Mouse (Mus musculus) MEL (cell line): Measurements from ENCODE around the gene Nfat5. TPM values are rescaled to one million over a fixed set of nuclear protein-coding genes. Genes with fewer than 3 reads are reported as not detected.

Experiments used
- DNase-seq: peaks from one replicate; pipeline ENCODE4 v3.0.0; 2011; ENCODE audit warnings: low read depth, low spot score
- H3K27ac ChIP-seq: 2 replicates; pipeline ENCODE4 v1.5.1; 2012; ENCODE audit warnings: low read depth, mild to moderate bottlenecking, control low read depth, low read length, moderate library complexity; ENCODE audit not compliant: control insufficient read depth
- H3K27me3 ChIP-seq, 2 experiments: fragments of 150-350 bp in 1 of 2; sonication (generic) in 1 of 2; 2 replicates each; pipeline ENCODE4 v1.6.1; 2012; ENCODE audit warnings: low read length in 2 of 2, mild to moderate bottlenecking in 2 of 2, improper control_type of control experiment in 1 of 2, moderate library complexity in 1 of 2; ENCODE audit not compliant: insufficient read depth in 2 of 2, control insufficient read depth in 1 of 2
- H3K36me3 ChIP-seq, 2 experiments: 2 replicates each; pipeline ENCODE4 v1.6.1; 2012 to 2014; ENCODE audit warnings: low read length in 2 of 2, improper control_type of control experiment in 1 of 2, inconsistent platforms in 1 of 2, mild to moderate bottlenecking in 1 of 2; ENCODE audit not compliant: insufficient read depth in 2 of 2, control insufficient read depth in 1 of 2
- H3K4me1 ChIP-seq, 2 experiments: fragments of 150-350 bp in 1 of 2; sonication (generic) in 1 of 2; 2 replicates each; pipeline ENCODE4 v1.6.1; 2012; ENCODE audit warnings: low read length in 2 of 2, improper control_type of control experiment in 1 of 2, mild to moderate bottlenecking in 1 of 2; ENCODE audit not compliant: insufficient read depth in 2 of 2, control insufficient read depth in 1 of 2
- H3K4me3 ChIP-seq, 2 experiments: fragments of 150-350 bp in 1 of 2; sonication (generic) in 1 of 2; 2 replicates each; pipeline ENCODE4 v1.5.1; 2012; ENCODE audit warnings: low read depth in 2 of 2, low read length in 2 of 2, mild to moderate bottlenecking in 2 of 2, moderate library complexity in 2 of 2, control low read depth in 1 of 2, improper control_type of control experiment in 1 of 2; ENCODE audit not compliant: control insufficient read depth in 1 of 2, insufficient read depth in 1 of 2
- H3K79me2 ChIP-seq: 2 replicates; pipeline ENCODE4 v1.6.1; 2012; ENCODE audit warnings: mild to moderate bottlenecking, low read length, moderate library complexity; ENCODE audit not compliant: control insufficient read depth, poor library complexity, insufficient read depth
- H3K9ac ChIP-seq: 2 replicates; pipeline ENCODE4 v1.6.1; 2012; ENCODE audit warnings: low read depth, mild to moderate bottlenecking, control low read depth, low read length, moderate library complexity; ENCODE audit not compliant: control insufficient read depth, poor library complexity, severe bottlenecking
- H3K9me3 ChIP-seq: fragments of 150-350 bp; sonication (generic); replicated peaks from 2 replicates; pipeline ENCODE4 v1.6.1; 2012; ENCODE audit warnings: mild to moderate bottlenecking, low read length, improper control_type of control experiment, moderate library complexity; ENCODE audit not compliant: insufficient read depth
- ELF1 ChIP-seq: IDR thresholded peaks from 2 replicates; pipeline ENCODE4 v1.6.1; 2014; ENCODE audit warnings: low read depth, mild to moderate bottlenecking, inconsistent platforms, low read length, improper control_type of control experiment, moderate library complexity
- EP300 ChIP-seq, 2 experiments: IDR thresholded peaks; 2 replicates each; pipeline ENCODE4 v1.6.1; 2011; ENCODE audit warnings: improper control_type of control experiment in 2 of 2, low read length in 2 of 2, low read depth in 1 of 2, mild to moderate bottlenecking in 1 of 2
- ETS1 ChIP-seq: IDR thresholded peaks from 2 replicates; pipeline ENCODE4 v1.6.1; 2012; ENCODE audit warnings: low read depth, mild to moderate bottlenecking, inconsistent platforms, low read length, improper control_type of control experiment, moderate library complexity
- GABPA ChIP-seq: IDR thresholded peaks from 2 replicates; pipeline ENCODE4 v1.6.1; 2012; ENCODE audit warnings: low read depth, mild to moderate bottlenecking, inconsistent platforms, low read length, improper control_type of control experiment, moderate library complexity
- HCFC1 ChIP-seq: IDR thresholded peaks from 2 replicates; pipeline ENCODE4 v1.6.1; 2012; ENCODE audit warnings: low read depth, mild to moderate bottlenecking, inconsistent platforms, low read length, improper control_type of control experiment, moderate library complexity
- KAT2A ChIP-seq: conservative IDR thresholded peaks from 2 replicates; pipeline ENCODE4 v1.6.1; 2012; ENCODE audit warnings: low read depth, low read length, improper control_type of control experiment, inconsistent platforms
- MAFK ChIP-seq: IDR thresholded peaks from 2 replicates; pipeline ENCODE4 v1.6.1; 2011; ENCODE audit warnings: low read depth, mild to moderate bottlenecking, low read length, improper control_type of control experiment, borderline replicate concordance
- MYB ChIP-seq: IDR thresholded peaks from 2 replicates; pipeline ENCODE4 v1.6.1; 2011; ENCODE audit warnings: mild to moderate bottlenecking, low read depth, low read length, improper control_type of control experiment
- MYC ChIP-seq: IDR thresholded peaks from 2 replicates; pipeline ENCODE4 v1.6.1; 2011; ENCODE audit warnings: low read depth, mild to moderate bottlenecking, low read length, improper control_type of control experiment, moderate library complexity
- NELFE ChIP-seq: IDR thresholded peaks from 2 replicates; pipeline ENCODE4 v1.6.1; 2011; ENCODE audit warnings: low read depth, low read length, improper control_type of control experiment
- NRF1 ChIP-seq: IDR thresholded peaks from 2 replicates; pipeline ENCODE4 v1.6.1; 2014; ENCODE audit warnings: low read depth, mild to moderate bottlenecking, inconsistent platforms, low read length, improper control_type of control experiment, moderate library complexity; ENCODE audit not compliant: poor library complexity, insufficient read depth, severe bottlenecking
- SIN3A ChIP-seq: IDR thresholded peaks from 2 replicates; pipeline ENCODE4 v1.6.1; 2012; ENCODE audit warnings: low read length, improper control_type of control experiment, inconsistent platforms
- TBP ChIP-seq: IDR thresholded peaks from 2 replicates; pipeline ENCODE4 v1.8.0; 2011; ENCODE audit warnings: low read depth, low read length, improper control_type of control experiment
- TCF12 ChIP-seq: IDR thresholded peaks from 2 replicates; pipeline ENCODE4 v1.6.1; 2014; ENCODE audit warnings: low read depth, mild to moderate bottlenecking, inconsistent platforms, low read length, improper control_type of control experiment, moderate library complexity
- UBTF ChIP-seq: IDR thresholded peaks from 2 replicates; pipeline ENCODE4 v1.6.1; 2012; ENCODE audit warnings: low read depth, mild to moderate bottlenecking, inconsistent platforms, low read length, improper control_type of control experiment, moderate library complexity, borderline replicate concordance; ENCODE audit not compliant: insufficient read depth
- USF2 ChIP-seq, 2 experiments: IDR thresholded peaks; 2 replicates each; pipeline ENCODE4 v1.6.1; 2011 to 2012; ENCODE audit warnings: improper control_type of control experiment in 2 of 2, low read length in 2 of 2, borderline replicate concordance in 1 of 2, inconsistent platforms in 1 of 2, low read depth in 1 of 2, mild to moderate bottlenecking in 1 of 2; ENCODE audit not compliant: insufficient read depth in 1 of 2
- ZMIZ1 ChIP-seq: IDR thresholded peaks from 2 replicates; pipeline ENCODE4 v1.6.1; 2012; ENCODE audit warnings: low read depth, mild to moderate bottlenecking, inconsistent platforms, low read length, improper control_type of control experiment, moderate library complexity
- polyA plus RNA-seq, 2 experiments: library from polyadenylated mRNA; stranded (reverse) in 1 of 2; unstranded in 1 of 2; fragments of >175 nt in 1 of 2; fragments of >200 nt in 1 of 2; gene quantifications; 2 replicates each; pipeline versions ENCODE4 v1.2.1 to v1.2.4; 2012; ENCODE audit warnings: low replicate concordance in 2 of 2, low read depth in 1 of 2; ENCODE audit not compliant: insufficient read length in 2 of 2, insufficient read depth in 1 of 2, missing spikeins in 1 of 2
- total RNA-seq: library from RNA; depleted of rRNA; stranded (reverse); fragments of 300-350 nt; gene quantifications from 2 replicates; pipeline ENCODE4 v1.2.3, GENCODE M21; 2012

The Nfat5 gene
- total and polyA plus RNA-seq, 3 experiments: 4.2 to 11.3 TPM; not detected in 1

DNA sequence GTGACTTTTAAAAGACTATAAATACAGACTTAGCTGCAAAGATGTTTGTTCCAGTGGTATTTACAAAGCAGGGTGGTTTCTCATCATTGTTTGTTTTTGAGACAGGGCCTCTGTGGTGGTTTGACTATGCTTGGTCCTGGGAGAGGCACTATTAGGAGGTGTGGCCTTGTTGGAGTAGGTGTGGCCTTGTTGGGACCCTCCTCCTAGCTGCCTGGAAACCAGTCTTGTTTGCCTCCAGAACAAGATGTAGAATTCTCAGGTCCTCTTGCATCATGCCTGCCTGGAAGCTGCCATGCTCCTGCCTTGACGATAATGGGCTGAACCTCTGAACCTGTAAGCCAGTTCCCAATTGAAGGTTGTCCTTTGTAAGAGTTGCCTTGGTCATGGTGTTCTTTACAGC lies 14.7 kb upstream of the Nfat5 start:
- DNase-seq: peak; percentile 30

DNA sequence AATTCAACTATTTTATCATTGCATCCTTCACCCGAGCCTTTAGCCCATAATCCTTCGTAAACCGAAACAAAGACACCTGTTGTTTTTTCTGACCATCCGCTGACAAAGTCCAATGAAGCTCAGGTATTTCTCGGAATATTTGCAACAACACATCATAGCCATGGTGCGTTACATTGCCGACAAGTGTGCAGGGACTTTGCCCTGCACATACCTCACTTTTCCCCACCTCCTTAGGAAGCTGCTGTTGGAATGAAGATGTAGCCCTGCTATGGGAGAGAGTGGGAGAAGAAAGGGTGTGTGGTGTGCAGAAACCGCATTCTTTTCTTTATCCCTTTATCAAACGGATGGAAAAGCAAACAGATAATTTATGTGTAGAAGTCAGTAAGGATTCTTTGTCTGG lies 6.6 kb upstream of the Nfat5 start:
- Histone ChIP-seq H3K4me3 (no peak overlapping the region), H3K79me2 (no peaks in the 10 kb centered on the region), H3K27me3 (no peaks in the 10 kb centered on the region), H3K9me3 (no peaks in the 10 kb centered on the region), H3K36me3 (peaks cover 0 to 3% of the 10 kb centered on the region in 2 experiments; a peak in 2 of 4 replicates), H3K27ac (no peak overlapping the region), H3K9ac (no peak overlapping the region), H3K4me1 (peaks cover 4% of the 10 kb centered on the region in 2 experiments; a peak in 2 of 4 replicates)
- no peak for DNase-seq
- TF ChIP-seq MAFK (no peak), MYB (no peak), ETS1 (no peak), HCFC1 (no peak), SIN3A (no peak), MYC (no peak), EP300 (IDR thresholded peaks at IDR 0.05; ENCODE audit: low read depth in 1 of 2, low read length in 2 of 2) (no peak; a peak in 1 of 4 replicates), ZMIZ1 (no peak), TBP (no peak), ELF1 (no peak), NELFE (no peak), NRF1 (no peak), USF2 (IDR thresholded peaks at IDR 0.05; ENCODE audit: borderline replicate concordance in 1 of 2, insufficient read depth in 1 of 2, low read depth in 1 of 2, low read length in 2 of 2) (no peak)

More for the DNA sequence above, 14.7 kb upstream of the Nfat5 start:
- no peak overlapping the region for H3K9ac ChIP-seq
- H3K4me3 ChIP-seq: no peak overlapping the region
- peaks cover 0 to 7% of the 10 kb centered on the region in 2 experiments; a peak in 1 of 4 replicates for H3K36me3 ChIP-seq
- no peak overlapping the region for H3K27ac ChIP-seq
- H3K4me1 ChIP-seq: peaks cover 2 to 9% of the 10 kb centered on the region in 2 experiments
- H3K79me2 ChIP-seq: no peaks in the 10 kb centered on the region
- H3K9me3 ChIP-seq: no peaks in the 10 kb centered on the region
- TF ChIP-seq GABPA (no peak), KAT2A (no peak), UBTF (no peak), TCF12 (no peak)
- no peaks in the 10 kb centered on the region for H3K27me3 ChIP-seq
